Mouse (Mus musculus) stomach, embryonic 16.5 days (tissue): ENCODE results near the gene Erbb2. TPM values are rescaled to one million over a fixed set of nuclear protein-coding genes. Genes with fewer than 3 reads are reported as not detected.
A peak's percentile ranks its signal among the peaks of the same experiment; 100 is the strongest.
"Not testable (repeated sequence)": the region's sequence is repeated elsewhere in the genome, so short reads cannot be mapped to it uniquely, and the experiment has no call there.

Experiments
- ATAC-seq: fragments of 200-750 bp; cut with Nextera tagmentation; 2 replicates; pipeline ENCODE4 v1.8.0; 2017; ENCODE audit warnings: moderate number of reproducible peaks, moderate TSS enrichment; ENCODE audit not compliant: insufficient read depth, low FRiP score
- H3K27ac ChIP-seq: fragments of 300-500 bp; sonication (generic); 2 replicates; pipeline ENCODE4 v1.5.1; 2014; ENCODE audit warnings: low read length
- H3K27me3 ChIP-seq: fragments of 300-500 bp; sonication (generic); 2 replicates; pipeline ENCODE4 v1.6.1; 2014; ENCODE audit warnings: low read length, control low read depth, mixed read lengths; ENCODE audit not compliant: control insufficient read depth, insufficient read depth
- H3K36me3 ChIP-seq: fragments of 300-500 bp; sonication (generic); 2 replicates; pipeline ENCODE4 v1.6.1; 2014; ENCODE audit warnings: low read length; ENCODE audit not compliant: control insufficient read depth, insufficient read depth
- H3K4me1 ChIP-seq: fragments of 300-500 bp; sonication (generic); 2 replicates; pipeline ENCODE4 v1.6.1; 2014; ENCODE audit warnings: low read length, control low read depth, mixed read lengths; ENCODE audit not compliant: control insufficient read depth, insufficient read depth
- H3K4me2 ChIP-seq: fragments of 300-500 bp; sonication (generic); 2 replicates; pipeline ENCODE4 v1.6.1; 2014; ENCODE audit warnings: low read depth, low read length, mixed read lengths
- H3K4me3 ChIP-seq: fragments of 300-500 bp; sonication (generic); replicated peaks from 2 replicates; pipeline ENCODE4 v1.5.1; 2014; ENCODE audit warnings: mild to moderate bottlenecking, low read length
- H3K9ac ChIP-seq: fragments of 300-500 bp; sonication (generic); 2 replicates; pipeline ENCODE4 v1.6.1; 2014; ENCODE audit warnings: low read length
- H3K9me3 ChIP-seq: fragments of 300-500 bp; sonication (generic); replicated peaks from 2 replicates; pipeline ENCODE4 v1.6.1; 2016; ENCODE audit warnings: low read length, control low read depth; ENCODE audit not compliant: control insufficient read depth
- WGBS: fragments of 180-500 bp; shearing (Covaris S2); extraction: QIAGEN DNeasy Blood & Tissue Kit; methylation state at CpG from one replicate; pipeline ENCODE4 v1.1.7; 2014; 5-methylcytosine and 5-hydroxymethylcytosine counted together
- polyA plus RNA-seq: library from polyadenylated mRNA; unstranded; fragments of >200 nt; fragmentation: Nextera tagmentation; extraction: Ambion mirVana; gene quantifications from 2 replicates; pipeline ENCODE4 v1.2.1, GENCODE M21; 2015

The Erbb2 gene
- polyA plus RNA-seq, 1 experiment from 2014 or later: 52.1 TPM

- no peaks in the 10 kb centered on the region for H3K9me3 ChIP-seq
- no peak overlapping the region for H3K9ac ChIP-seq
- peaks cover 3% of the 10 kb centered on the region; the same call in 1 of the 2 replicates for H3K36me3 ChIP-seq
- no peaks in the 10 kb centered on the region for H3K27me3 ChIP-seq
- H3K4me1 ChIP-seq: peaks cover 9% of the 10 kb centered on the region
- no peak; the same call in 1 of the 2 replicates for ATAC-seq
- no peak overlapping the region for H3K4me3 ChIP-seq
- no peak overlapping the region for H3K4me2 ChIP-seq
- no peak overlapping the region for H3K27ac ChIP-seq
- WGBS: 9% methylated on average over 2 of the region's 2 CpGs
Measured at GRCm38 (mm10) chr11:98372406-98372805, 39.9 kb upstream of the Erbb2 start.

GRCm38 (mm10) chr11:98373244-98373643, 39.0 kb upstream of the Erbb2 start:
- no peaks in the 10 kb centered on the region for H3K27me3 ChIP-seq
- ATAC-seq: no peak
- peaks cover 9% of the 10 kb centered on the region for H3K4me1 ChIP-seq
- no peak overlapping the region for H3K27ac ChIP-seq
- no peak overlapping the region for H3K9ac ChIP-seq
- no peaks in the 10 kb centered on the region for H3K9me3 ChIP-seq
- 75% methylated on average over 6 of the region's 6 CpGs for WGBS
- H3K4me3 ChIP-seq: no peak overlapping the region
- H3K4me2 ChIP-seq: no peak overlapping the region
- H3K36me3 ChIP-seq: peaks cover 7% of the 10 kb centered on the region; the same call in 1 of the 2 replicates

- Histone ChIP-seq H3K27ac (no peak overlapping the region), H3K9ac (no peak overlapping the region), H3K4me3 (no peak overlapping the region), H3K36me3 (peaks cover 9% of the 10 kb centered on the region; the same call in 1 of the 2 replicates), H3K9me3 (no peaks in the 10 kb centered on the region), H3K4me1 (peaks cover 9% of the 10 kb centered on the region), H3K27me3 (no peaks in the 10 kb centered on the region), H3K4me2 (no peak overlapping the region)
- ATAC-seq: no peak
- 78% methylated on average over 8 of the region's 8 CpGs for WGBS
Measured at GRCm38 (mm10) chr11:98374266-98374665, 38.0 kb upstream of the Erbb2 start.

GRCm38 (mm10) chr11:98376756-98377155, 35.5 kb upstream of the Erbb2 start:
- ATAC-seq: no peak
- Histone ChIP-seq H3K36me3 (peaks cover 9% of the 10 kb centered on the region; the same call in 1 of the 2 replicates), H3K9me3 (no peaks in the 10 kb centered on the region), H3K9ac (0 out of 2 replicates have a peak overlapping the region, but pooled peaks have one; percentile 7), H3K27ac (no peak overlapping the region), H3K4me3 (no peak overlapping the region), H3K4me1 (0 out of 2 replicates have a peak, but pooled peaks cover 4% of the 10 kb centered on the region), H3K27me3 (no peaks in the 10 kb centered on the region), H3K4me2 (no peak overlapping the region)
- WGBS: 80% methylated on average over 5 of the region's 5 CpGs

GRCm38 (mm10) chr11:98377787-98378186, 34.5 kb upstream of the Erbb2 start:
- H3K27ac ChIP-seq: no peak overlapping the region
- H3K4me3 ChIP-seq: no peak overlapping the region
- H3K4me2 ChIP-seq: no peak overlapping the region
- no peaks in the 10 kb centered on the region for H3K4me1 ChIP-seq
- H3K9ac ChIP-seq: no peak overlapping the region
- ATAC-seq: no peak
- 78% methylated on average over 11 of the region's 11 CpGs for WGBS
- H3K27me3 ChIP-seq: no peaks in the 10 kb centered on the region
- H3K9me3 ChIP-seq: no peaks in the 10 kb centered on the region
- H3K36me3 ChIP-seq: peaks cover 9% of the 10 kb centered on the region; the same call in 1 of the 2 replicates

GRCm38 (mm10) chr11:98379379-98379778, 32.9 kb upstream of the Erbb2 start:
- 78% methylated on average over 7 of the region's 7 CpGs for WGBS
- H3K4me2 ChIP-seq: no peak overlapping the region
- no peak overlapping the region for H3K27ac ChIP-seq
- no peaks in the 10 kb centered on the region for H3K9me3 ChIP-seq
- H3K9ac ChIP-seq: no peak overlapping the region
- no peaks in the 10 kb centered on the region for H3K27me3 ChIP-seq
- ATAC-seq: no peak
- peaks cover 9% of the 10 kb centered on the region; the same call in 1 of the 2 replicates for H3K36me3 ChIP-seq
- no peak overlapping the region for H3K4me3 ChIP-seq
- H3K4me1 ChIP-seq: no peaks in the 10 kb centered on the region

GRCm38 (mm10) chr11:98380106-98380505, 32.2 kb upstream of the Erbb2 start:
- H3K9me3 ChIP-seq: no peaks in the 10 kb centered on the region
- H3K36me3 ChIP-seq: peaks cover 9% of the 10 kb centered on the region; the same call in 1 of the 2 replicates
- 75% methylated on average over 6 of the region's 6 CpGs for WGBS
- H3K27ac ChIP-seq: no peak overlapping the region
- no peak for ATAC-seq
- H3K9ac ChIP-seq: no peak overlapping the region
- no peaks in the 10 kb centered on the region for H3K27me3 ChIP-seq
- no peak overlapping the region for H3K4me3 ChIP-seq
- H3K4me1 ChIP-seq: no peaks in the 10 kb centered on the region
- no peak overlapping the region for H3K4me2 ChIP-seq

GRCm38 (mm10) chr11:98381651-98382050, 30.6 kb upstream of the Erbb2 start:
- WGBS: 86% methylated on average over 2 of the region's 2 CpGs
- no peak for ATAC-seq
- Histone ChIP-seq H3K27me3 (peaks cover 12% of the 10 kb centered on the region), H3K4me3 (no peak overlapping the region), H3K9ac (no peak overlapping the region), H3K36me3 (peaks cover 7% of the 10 kb centered on the region; the same call in 1 of the 2 replicates), H3K9me3 (no peaks in the 10 kb centered on the region), H3K27ac (no peak overlapping the region), H3K4me2 (no peak overlapping the region), H3K4me1 (no peaks in the 10 kb centered on the region)

GRCm38 (mm10) chr11:98382405-98382804, 29.9 kb upstream of the Erbb2 start:
- peaks cover 19% of the 10 kb centered on the region for H3K27me3 ChIP-seq
- H3K9me3 ChIP-seq, H3K27ac ChIP-seq, H3K36me3 ChIP-seq, ATAC-seq, H3K4me1 ChIP-seq, H3K4me3 ChIP-seq, H3K9ac ChIP-seq, H3K4me2 ChIP-seq: not testable (repeated sequence)
- WGBS: 23% methylated on average over 2 of the region's 2 CpGs
